Mouse (Mus musculus): Measurements from ENCODE around the gene Lcmt2. TPM values are rescaled to one million over a fixed set of nuclear protein-coding genes. Genes with fewer than 3 reads are reported as not detected.

Lcmt2 gene
- total and polyA plus RNA-seq, 2 experiments from 2014 or later, result 10.0 to 13.5 TPM

DNA sequence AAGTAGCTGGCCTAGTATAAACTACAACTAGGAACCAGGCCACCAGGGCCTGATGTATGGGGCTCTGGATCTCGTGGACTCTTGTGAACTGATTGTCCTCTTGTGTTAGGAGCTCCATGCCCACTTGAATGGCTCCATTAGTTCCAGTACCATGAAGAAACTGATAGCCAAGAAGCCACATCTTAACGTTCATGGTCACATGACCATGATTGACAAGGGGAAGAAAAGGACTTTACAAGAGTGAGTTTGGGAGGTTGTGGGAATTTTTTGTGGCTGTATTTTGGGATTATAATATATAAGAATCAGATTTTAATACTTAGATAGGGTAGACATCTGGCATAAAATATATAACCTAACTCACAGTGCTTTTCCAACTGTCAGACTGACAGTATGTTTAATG, 2.0 kb upstream of the Lcmt2 start:
- Histone ChIP-seq H3K36me3 (ENCODE audit: insufficient read depth, low read length) (0 out of 2 replicates have a peak, but pooled peaks cover 9% of the 10 kb centered on the region), H3K4me1 (ENCODE audit: insufficient read depth, low read length) (peaks cover 10% of the 10 kb centered on the region; the same call in 1 of the 2 replicates), H3K27me3 (ENCODE audit: insufficient read depth, low read length) (no peaks in the 10 kb centered on the region), H3K9me3 (ENCODE audit: low read length) (no peaks in the 10 kb centered on the region), H3K4me3 (ENCODE audit: low read depth, low read length) (no peak overlapping the region), H3K9ac (replicated peaks; ENCODE audit: low read length, poor library complexity, severe bottlenecking) (no peak overlapping the region), H3K4me2 (ENCODE audit: low read depth, low read length, poor library complexity, severe bottlenecking) (no peak overlapping the region), H3K27ac (ENCODE audit: low read depth, low read length) (no peak overlapping the region)
- ATAC-seq (ENCODE audit: low FRiP score) (no peak), DNase-seq (ENCODE audit: low spot score) (no peak)
- WGBS, result 33% methylated on average over 2 of the region's 2 CpGs
- TF ChIP-seq CTCF (IDR thresholded peaks at IDR 0.05), result no peak

DNA sequence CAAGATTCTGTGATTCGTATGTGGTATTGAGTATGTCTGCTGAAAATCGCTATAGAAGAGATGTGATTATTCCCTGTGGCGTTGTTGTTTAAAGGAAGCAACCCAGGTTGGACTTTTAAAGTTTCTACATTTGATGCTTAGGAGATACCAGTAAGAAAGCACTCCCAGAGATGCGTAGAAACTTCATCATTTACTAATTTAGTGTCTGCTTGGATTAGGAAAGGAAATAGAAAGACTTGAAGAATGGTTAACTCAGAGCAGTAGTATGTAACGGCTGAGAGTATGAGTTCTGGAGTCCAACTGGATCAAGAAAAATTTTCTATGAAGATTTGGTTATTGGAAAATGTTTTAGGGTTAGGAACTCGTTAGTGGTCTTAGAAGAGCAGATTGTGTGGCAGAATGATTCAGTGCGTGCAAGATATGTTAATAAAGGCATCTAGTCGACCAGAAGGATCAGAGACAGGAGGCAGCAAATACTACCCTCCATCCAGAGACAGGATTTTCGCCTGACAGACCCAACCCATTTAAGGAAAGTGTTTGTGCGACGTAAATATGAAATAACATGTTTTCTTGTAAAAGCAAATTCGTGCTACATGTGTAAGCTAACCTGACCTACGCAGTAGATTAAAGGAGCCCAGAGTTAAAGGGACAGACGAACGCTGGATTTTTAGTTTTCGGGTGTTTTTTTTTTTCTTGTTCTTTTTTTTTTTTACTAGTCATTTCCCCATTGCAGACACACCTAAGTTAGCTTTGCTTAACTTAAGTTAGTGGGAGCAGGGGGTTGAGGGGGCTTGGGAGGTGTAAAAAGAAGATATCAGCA, 973 bp upstream of the Lcmt2 start:
- Histone ChIP-seq H3K36me3 (ENCODE audit: insufficient read depth, low read length) (0 out of 2 replicates have a peak, but pooled peaks cover 9% of the 10 kb centered on the region), H3K27me3 (ENCODE audit: insufficient read depth, low read length) (no peaks in the 10 kb centered on the region), H3K9me3 (ENCODE audit: low read length) (no peaks in the 10 kb centered on the region), H3K9ac (replicated peaks; ENCODE audit: low read length, poor library complexity, severe bottlenecking) (peak overlapping the region; percentile 68), H3K27ac (ENCODE audit: low read depth, low read length) (peak overlapping the region; percentile 97), H3K4me2 (ENCODE audit: low read depth, low read length, poor library complexity, severe bottlenecking) (peak overlapping the region; percentile 80), H3K4me1 (ENCODE audit: insufficient read depth, low read length) (peaks cover 10% of the 10 kb centered on the region; the same call in 1 of the 2 replicates), H3K4me3 (ENCODE audit: low read depth, low read length) (peak overlapping the region; percentile 52)
- DNase-seq (ENCODE audit: low spot score) (no peak), ATAC-seq (ENCODE audit: low FRiP score) (no peak)
- WGBS, result 73% methylated on average over 16 of the region's 16 CpGs
- TF ChIP-seq CTCF (IDR thresholded peaks at IDR 0.05), result no peak

DNA sequence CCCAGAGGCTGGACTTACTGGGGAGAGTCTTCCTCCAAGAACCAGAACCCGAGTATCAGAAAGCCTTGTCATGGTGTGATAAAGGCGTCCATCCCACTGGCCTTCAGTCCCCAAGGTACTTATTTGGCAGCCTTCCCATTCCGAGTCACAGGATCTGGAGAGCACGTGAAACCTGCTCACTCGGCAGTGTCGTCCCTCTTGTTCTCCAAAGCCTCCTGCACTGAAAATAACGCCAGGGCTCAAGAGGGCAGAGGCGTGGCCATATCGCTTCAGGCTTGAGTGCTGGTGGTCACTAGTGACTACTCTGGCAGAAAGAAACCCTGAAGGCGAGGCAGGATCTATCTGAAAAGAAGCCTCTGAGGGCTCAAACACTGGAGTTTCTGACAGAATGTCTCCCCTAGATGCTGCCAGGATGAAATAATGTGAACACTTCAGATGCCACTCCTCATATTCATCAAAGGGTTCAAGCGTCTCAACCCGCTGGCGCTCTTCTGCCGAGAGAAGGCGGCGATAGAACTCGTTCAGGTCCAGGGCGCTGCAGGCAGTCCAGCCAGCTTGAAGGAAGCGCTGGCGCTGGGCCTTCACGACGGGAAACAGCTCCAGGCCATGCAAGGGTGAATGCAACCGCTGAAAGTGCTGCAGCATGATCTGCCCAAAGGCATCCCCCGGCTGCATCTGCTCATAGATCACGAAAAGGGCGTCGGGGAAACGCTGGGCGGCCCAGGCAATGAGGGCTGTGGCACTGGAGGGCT, 1.0 kb downstream of the Lcmt2 start:
- 35% methylated on average over 29 of the region's 29 CpGs for WGBS
- peak overlapping the region; percentile 80 for H3K4me2 ChIP-seq (ENCODE audit: low read depth, low read length, poor library complexity, severe bottlenecking)

DNA sequence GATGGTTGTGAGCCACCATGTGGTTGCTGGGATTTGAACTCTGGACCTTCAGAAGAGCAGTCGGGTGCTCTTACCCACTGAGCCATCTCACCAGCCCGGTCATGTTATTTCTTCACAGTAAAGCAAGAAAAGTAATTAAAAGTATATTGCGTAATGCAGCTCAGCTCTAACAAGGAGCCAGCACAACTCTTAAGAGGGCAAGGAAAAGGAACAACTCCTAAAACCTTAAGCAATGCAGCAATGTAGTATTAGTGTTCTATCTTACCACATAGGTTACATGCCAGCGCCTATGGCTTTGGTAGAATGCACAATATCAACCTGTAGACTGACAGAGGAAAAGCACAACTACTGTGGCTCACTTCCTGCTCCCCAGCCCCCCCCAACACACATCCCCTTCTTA, 3.1 kb downstream of the Lcmt2 start:
- Histone ChIP-seq H3K4me3 (ENCODE audit: low read depth, low read length) (no peak overlapping the region), H3K9me3 (ENCODE audit: low read length) (no peaks in the 10 kb centered on the region), H3K9ac (replicated peaks; ENCODE audit: low read length, poor library complexity, severe bottlenecking) (no peak overlapping the region), H3K36me3 (ENCODE audit: insufficient read depth, low read length) (no peaks in the 10 kb centered on the region), H3K4me2 (ENCODE audit: low read depth, low read length, poor library complexity, severe bottlenecking) (0 out of 2 replicates have a peak overlapping the region, but pooled peaks have one; percentile 12), H3K27me3 (ENCODE audit: insufficient read depth, low read length) (no peaks in the 10 kb centered on the region), H3K4me1 (ENCODE audit: insufficient read depth, low read length) (peaks cover 10% of the 10 kb centered on the region; the same call in 1 of the 2 replicates), H3K27ac (ENCODE audit: low read depth, low read length) (no peak overlapping the region)
- ATAC-seq (ENCODE audit: low FRiP score) (no peak), DNase-seq (ENCODE audit: low spot score) (no peak)
- 100% methylated on average over 4 of the region's 4 CpGs for WGBS
- no peak for TF ChIP-seq CTCF (IDR thresholded peaks at IDR 0.05)

More for the DNA sequence above, 1.0 kb downstream of the Lcmt2 start:
- H3K9me3 ChIP-seq (ENCODE audit: low read length), result no peaks in the 10 kb centered on the region
- 0 out of 2 replicates have a peak, but pooled peaks cover 6% of the 10 kb centered on the region for H3K36me3 ChIP-seq (ENCODE audit: insufficient read depth, low read length)
- peak overlapping the region; percentile 52 for H3K4me3 ChIP-seq (ENCODE audit: low read depth, low read length)
- H3K27ac ChIP-seq (ENCODE audit: low read depth, low read length), result peak overlapping the region; percentile 97
- no peaks in the 10 kb centered on the region for H3K27me3 ChIP-seq (ENCODE audit: insufficient read depth, low read length)
- peak; percentile 47 for DNase-seq (ENCODE audit: low spot score)
- H3K9ac ChIP-seq (replicated peaks; ENCODE audit: low read length, poor library complexity, severe bottlenecking), result peak overlapping the region; percentile 68
- H3K4me1 ChIP-seq (ENCODE audit: insufficient read depth, low read length), result peaks cover 10% of the 10 kb centered on the region; the same call in 1 of the 2 replicates
- no peak for ATAC-seq (ENCODE audit: low FRiP score)
- no peak for TF ChIP-seq CTCF (IDR thresholded peaks at IDR 0.05)

DNA sequence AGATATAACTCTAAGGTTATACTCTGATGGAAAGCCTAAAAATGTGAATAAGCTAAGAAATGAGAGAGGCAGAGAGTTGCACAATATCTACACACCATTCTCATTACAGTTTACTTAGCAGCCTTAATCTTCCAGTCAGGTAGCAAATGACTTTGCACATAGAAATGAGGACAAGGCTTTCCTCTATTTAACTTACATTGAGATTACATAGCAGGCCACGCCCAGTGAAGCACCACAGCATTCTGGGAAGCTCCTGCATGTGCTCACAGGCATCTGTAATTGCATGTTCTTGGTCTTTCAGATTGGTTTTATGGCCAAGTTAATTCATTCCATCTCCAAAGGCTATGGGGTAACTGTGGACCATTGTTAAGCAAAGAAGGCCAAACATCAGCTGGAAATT, 7.6 kb downstream of the Lcmt2 start:
- ATAC-seq (ENCODE audit: low FRiP score) (no peak), DNase-seq (ENCODE audit: low spot score) (no peak)
- Histone ChIP-seq H3K36me3 (ENCODE audit: insufficient read depth, low read length) (no peaks in the 10 kb centered on the region), H3K9ac (replicated peaks; ENCODE audit: low read length, poor library complexity, severe bottlenecking) (no peak overlapping the region), H3K27ac (ENCODE audit: low read depth, low read length) (no peak overlapping the region), H3K4me2 (ENCODE audit: low read depth, low read length, poor library complexity, severe bottlenecking) (no peak overlapping the region), H3K27me3 (ENCODE audit: insufficient read depth, low read length) (no peaks in the 10 kb centered on the region), H3K4me3 (ENCODE audit: low read depth, low read length) (no peak overlapping the region), H3K9me3 (ENCODE audit: low read length) (no peaks in the 10 kb centered on the region), H3K4me1 (ENCODE audit: insufficient read depth, low read length) (no peaks in the 10 kb centered on the region)
- 74% methylated on average over 1 of the region's 1 CpGs for WGBS
- TF ChIP-seq CTCF (IDR thresholded peaks at IDR 0.05), result no peak

All from midbrain, postnatal 0 days (tissue).